Mouse (Mus musculus): ENCODE measurements around the gene Lct. TPM values are rescaled to one million over a fixed set of nuclear protein-coding genes. Genes with fewer than 3 reads are reported as not detected.

The Lct gene
- polyA plus RNA-seq (2012; ENCODE audit: low replicate concordance): not detected in 2 replicates

DNA sequence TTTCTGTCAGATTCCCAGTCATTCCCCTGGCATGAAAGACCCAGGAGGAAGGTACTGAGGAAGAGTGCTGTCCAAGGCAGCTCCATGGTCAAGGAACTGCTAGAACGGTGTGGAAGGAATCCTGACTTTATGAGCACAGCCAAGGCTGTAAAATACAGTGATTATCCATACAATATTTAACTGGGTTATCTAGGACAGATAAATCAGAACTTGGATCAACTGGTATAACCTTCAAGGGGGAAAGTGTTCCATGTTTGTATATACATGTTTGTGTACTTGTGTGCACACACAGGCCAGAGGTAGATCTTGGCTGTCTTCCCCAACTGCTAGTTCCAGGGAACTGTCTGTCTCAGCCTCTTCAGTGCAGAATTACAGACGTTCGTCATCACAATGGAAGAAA, at the start of gene Lct:
Gene Lct (minus strand): TSS at position 101 of the 400 bp plus-strand sequence.

DNA sequence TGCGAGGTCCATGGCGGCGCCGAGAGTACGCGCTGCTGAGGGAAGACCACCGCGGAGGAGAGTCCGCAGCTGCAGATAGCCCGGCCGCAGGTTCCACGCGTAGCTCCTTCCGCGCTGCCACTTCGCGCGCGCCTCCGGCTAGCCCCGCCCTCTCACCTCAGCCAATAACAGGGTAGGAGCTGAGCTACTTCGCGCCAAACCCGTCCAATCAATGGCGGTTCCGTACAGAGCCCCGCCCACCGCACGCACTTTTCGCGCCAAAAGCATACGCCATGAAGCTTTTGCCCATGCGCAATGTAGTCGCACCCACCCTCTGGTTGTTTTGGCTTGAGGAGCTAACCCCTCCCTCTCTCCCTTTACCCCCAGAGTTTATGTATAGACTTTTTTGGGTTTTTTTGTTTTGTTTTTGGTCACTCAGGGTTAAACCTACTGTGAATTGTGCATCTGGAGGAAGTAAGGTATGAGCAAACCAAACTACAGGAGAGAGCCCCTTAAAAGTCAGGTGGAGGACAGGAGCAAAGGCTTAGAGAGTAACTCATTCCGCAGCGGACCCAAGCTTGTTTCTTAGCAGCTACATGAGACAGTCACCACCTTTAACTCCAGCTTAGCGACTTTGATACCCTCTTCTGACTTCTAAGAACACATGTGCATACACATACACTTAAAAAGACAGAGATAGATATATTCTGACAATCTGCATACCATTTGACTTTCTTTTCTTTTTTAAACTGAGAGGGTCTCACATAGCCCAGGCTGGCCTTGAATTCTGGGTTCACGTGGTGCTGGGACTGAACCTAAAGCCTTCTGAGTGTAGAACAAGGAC, 31.6 kb upstream of the Lct start, which contains the start of gene Mcm6:
Gene Mcm6 (minus strand): TSS at position 111 of the 823 bp plus-strand sequence.

DNA sequence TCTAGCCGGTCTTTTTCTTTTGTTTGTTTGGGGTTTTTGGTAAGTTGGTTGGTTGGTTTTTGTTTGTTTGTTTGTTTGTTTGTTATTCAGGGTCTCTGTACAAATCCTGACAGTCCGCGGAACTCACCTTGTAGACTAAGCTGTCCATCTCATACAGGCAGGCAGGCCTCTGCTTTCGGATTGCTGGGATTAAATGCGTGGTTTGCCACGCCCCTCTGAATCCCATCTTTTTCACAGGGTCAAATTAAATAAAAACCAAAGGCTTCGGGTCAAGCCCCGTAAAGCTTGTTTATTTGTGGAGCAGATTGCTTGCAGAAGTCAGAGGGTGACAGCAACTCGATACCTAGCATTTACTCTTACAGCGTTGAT, 84.5 kb downstream of the Lct start, which contains the start of gene Ubxn4:
Gene Ubxn4 (plus strand): TSS at position 338 of the 369 bp plus-strand sequence.

Other genes with a start within 250 kb of the Lct start
- gene Zranb3, start 225.3 kb downstream of the Lct start, polyA plus RNA-seq (2012; ENCODE audit: low replicate concordance): 0.42 and 0.77 TPM in 2 replicates
- gene R3hdm1, start 225.0 kb downstream of the Lct start, polyA plus RNA-seq (2012; ENCODE audit: low replicate concordance): 62.3 and 71.9 TPM in 2 replicates
- 18.9 and 26.3 TPM in 2 replicates for gene Ubxn4, start 84.4 kb downstream of the Lct start, polyA plus RNA-seq (2012; ENCODE audit: low replicate concordance)
- 6.5 and 8.1 TPM in 2 replicates for gene Mcm6, start 31.3 kb upstream of the Lct start, polyA plus RNA-seq (2012; ENCODE audit: low replicate concordance)
- gene Dars, start 89.0 kb upstream of the Lct start, polyA plus RNA-seq (2012; ENCODE audit: low replicate concordance): 46.8 and 56.1 TPM in 2 replicates